Mouse (Mus musculus) sigmoid colon, adult 10 weeks (tissue): Measurements from ENCODE around the gene BC048671. TPM values are rescaled to one million over a fixed set of nuclear protein-coding genes. Genes with fewer than 3 reads are reported as not detected.

ENCODE experiments used
- polyA plus RNA-seq: library from polyadenylated mRNA; stranded (reverse); fragments of 350-450 nt; fragmentation: Illumina TruSeq; extraction: RNeasy Lipid Tissue Mini Kit (QIAGEN cat#74804); gene quantifications from one replicate; pipeline ENCODE4 v1.2.3, GENCODE M21; 2014; ENCODE audit warnings: low read depth, low replicate concordance

BC048671 gene
- not detected for polyA plus RNA-seq

GRCm38 (mm10) chr6:90300919-90301318, at the start of gene BC048671:
Gene BC048671 (plus strand): TSS chr6:90301219.

GRCm38 (mm10) chr6:90324991-90325390, 24.0 kb downstream of the BC048671 start, which contains the start of gene Chst13:
Gene Chst13 (minus strand): TSS chr6:90325185.

GRCm38 (mm10) chr6:90332561-90333425, 31.8 kb downstream of the BC048671 start, which contains the start of gene Uroc1:
Gene Uroc1 (plus strand): TSS chr6:90333284.

Other genes starting within 250 kb of the BC048671 start
- gene Vmn1r49, start 222.7 kb upstream of the BC048671 start, polyA plus RNA-seq, result not detected
- gene Vmn1r50, start 199.8 kb upstream of the BC048671 start, polyA plus RNA-seq, result not detected
- gene Vmn1r51, start 178.6 kb upstream of the BC048671 start, polyA plus RNA-seq, result not detected
- not detected for gene Vmn1r52, start 126.4 kb upstream of the BC048671 start, polyA plus RNA-seq
- gene V1ra8, start 98.4 kb upstream of the BC048671 start, polyA plus RNA-seq, result not detected
- gene Vmn1r53, start 76.8 kb upstream of the BC048671 start, polyA plus RNA-seq, result not detected
- gene Vmn1r54, start 54.9 kb upstream of the BC048671 start, polyA plus RNA-seq, result not detected
- not detected for gene Chst13, start 24.0 kb downstream of the BC048671 start, polyA plus RNA-seq
- not detected for gene Uroc1, start 32.1 kb downstream of the BC048671 start, polyA plus RNA-seq
- 10.2 TPM for gene Zxdc, start 68.3 kb downstream of the BC048671 start, polyA plus RNA-seq
- gene Cfap100, start 127.6 kb downstream of the BC048671 start, polyA plus RNA-seq, result not detected
- gene Klf15, start 161.4 kb downstream of the BC048671 start, polyA plus RNA-seq, result 0.98 TPM
- 8.2 TPM for gene Aldh1l1, start 185.2 kb downstream of the BC048671 start, polyA plus RNA-seq